Mouse (Mus musculus) layer of hippocampus, postnatal 36 days (tissue): Measurements from ENCODE around the gene Diaph3. TPM values are rescaled to one million over a fixed set of nuclear protein-coding genes. Genes with fewer than 3 reads are reported as not detected.
"Not testable (repeated sequence)": the region's sequence is repeated elsewhere in the genome, so short reads cannot be mapped to it uniquely, and the experiment has no call there.

Source experiments
- DNase-seq, 2 experiments: peaks; one replicate each; pipeline ENCODE4 v3.0.0; 2022
- total RNA-seq, 2 experiments: library from RNA; stranded (reverse); gene quantifications; 2 replicates each; pipeline ENCODE4 v1.2.3; 2021

Diaph3 gene
- total RNA-seq, 2 experiments from 2014 or later: 4.1 to 4.4 TPM

- no peak for DNase-seq
Measured at GRCm38 (mm10) chr14:86731300-86731699, 409.7 kb downstream of the Diaph3 start.

GRCm38 (mm10) chr14:86729617-86730098 lies 411.4 kb downstream of the Diaph3 start:
- no peak for DNase-seq

DNA sequence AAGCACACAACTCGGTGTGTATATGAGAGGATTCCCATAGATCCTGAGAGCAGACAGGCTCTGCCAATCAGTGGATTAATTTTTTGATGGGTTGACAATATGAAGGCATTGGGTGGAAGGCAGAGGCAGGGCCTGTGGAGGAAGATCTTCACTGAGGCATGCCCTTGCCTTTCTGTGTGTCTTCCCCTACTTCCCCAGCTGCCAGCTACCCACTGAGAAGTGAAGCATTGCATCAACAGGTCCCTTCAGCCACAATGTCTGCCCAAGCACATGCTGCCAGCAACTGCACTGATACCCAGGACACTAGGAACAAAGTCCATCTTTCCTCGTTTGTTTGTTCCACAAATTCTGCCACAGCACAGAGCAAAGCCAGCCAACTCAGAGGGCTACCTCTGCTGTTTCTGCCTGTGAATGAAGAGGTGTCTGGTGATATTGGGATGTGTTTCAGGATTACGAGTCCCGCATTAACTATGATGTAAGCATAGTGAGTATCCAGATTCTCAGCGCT lies 413.4 kb downstream of the Diaph3 start:
- DNase-seq: no peak

GRCm38 (mm10) chr14:86721768-86722167 lies 419.3 kb downstream of the Diaph3 start:
- no peak for DNase-seq

DNA sequence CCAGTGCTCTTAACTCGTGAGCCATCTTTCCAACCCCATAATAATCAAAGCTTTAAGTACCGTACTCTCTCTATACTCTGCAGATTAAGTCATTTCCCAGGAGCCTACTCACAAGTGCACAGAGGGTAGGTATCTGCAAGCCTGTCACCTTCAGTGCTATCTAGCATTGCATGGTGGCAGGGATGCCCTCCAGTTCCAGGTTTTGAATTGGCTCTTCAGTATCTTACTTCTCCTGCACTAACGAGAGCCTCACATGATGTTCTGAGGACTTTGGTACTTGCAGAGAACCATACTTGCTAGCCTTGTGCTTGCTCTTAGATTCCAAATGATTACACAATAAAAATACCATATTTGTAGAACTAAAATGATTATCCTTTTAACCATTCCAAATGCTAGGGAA lies 420.0 kb downstream of the Diaph3 start:
- DNase-seq: no peak

DNA sequence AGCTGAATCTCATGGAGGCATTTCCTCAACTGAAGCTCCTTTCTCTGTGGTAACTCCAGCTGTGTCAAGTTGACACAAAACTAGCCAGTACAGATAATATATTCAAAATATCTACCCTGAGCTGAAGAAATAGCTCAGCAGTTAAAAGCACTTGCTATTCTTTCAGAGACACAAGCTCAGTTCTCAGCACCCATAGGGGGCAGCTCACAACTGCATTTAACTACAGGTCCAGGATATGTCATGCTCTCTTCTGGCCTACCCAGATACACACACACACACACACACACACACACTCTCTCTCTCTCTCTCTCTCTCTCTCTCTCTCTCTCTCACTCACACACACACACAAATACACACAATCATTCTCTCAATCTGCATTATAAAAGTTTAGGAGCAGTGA lies 420.6 kb downstream of the Diaph3 start:
- DNase-seq: not testable (repeated sequence)

DNA sequence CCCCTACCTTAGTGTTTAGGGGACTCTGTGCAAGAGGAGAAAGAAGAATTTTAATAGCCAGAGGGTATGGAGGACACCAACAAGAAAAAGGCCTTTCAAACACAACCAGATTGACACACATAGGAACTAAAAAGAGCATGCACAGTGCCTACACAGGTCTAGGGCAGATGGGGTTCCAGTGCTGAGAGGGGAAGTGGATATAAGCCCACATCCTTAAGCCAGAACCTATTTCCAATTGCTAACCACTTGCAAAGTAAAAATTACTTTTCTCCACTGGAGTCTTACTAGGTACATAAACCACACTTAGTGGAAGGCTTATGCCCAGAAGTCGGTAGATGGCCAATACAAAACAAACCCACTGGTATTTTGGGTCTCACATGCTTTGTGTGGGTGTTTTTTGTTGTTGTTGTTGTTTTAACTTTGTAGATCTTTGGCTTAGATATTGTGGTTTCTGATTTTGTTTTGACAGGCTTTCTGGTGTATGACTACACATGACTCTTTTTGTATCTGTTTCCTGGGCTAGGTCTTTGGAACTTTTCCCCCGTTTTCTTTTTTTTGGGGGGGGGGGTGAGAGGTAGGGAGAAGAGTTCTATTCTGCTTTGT lies 426.8 kb downstream of the Diaph3 start:
- DNase-seq: no peak

DNA sequence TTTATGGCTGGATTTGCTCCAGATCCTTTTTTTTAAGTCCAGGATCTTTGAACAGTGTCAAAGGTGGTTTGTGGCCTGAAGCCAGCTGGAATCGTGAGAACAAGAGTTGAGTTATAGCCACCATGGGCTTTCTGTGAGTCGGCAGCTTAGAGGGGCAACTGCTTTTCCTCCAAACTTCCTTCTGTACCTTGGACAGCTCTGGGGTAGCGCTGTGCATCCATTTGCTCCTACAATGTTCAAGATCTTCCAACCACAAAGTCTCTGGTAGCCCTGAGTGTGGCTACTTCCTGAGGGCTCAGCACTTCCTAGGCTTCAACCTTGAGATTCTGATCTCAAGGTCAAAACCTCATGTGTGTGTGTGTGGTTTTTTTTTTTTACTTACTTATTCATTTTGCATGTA lies 437.0 kb downstream of the Diaph3 start:
- no peak for DNase-seq

GRCm38 (mm10) chr14:86701145-86701544 lies 439.9 kb downstream of the Diaph3 start:
- DNase-seq: no peak

DNA sequence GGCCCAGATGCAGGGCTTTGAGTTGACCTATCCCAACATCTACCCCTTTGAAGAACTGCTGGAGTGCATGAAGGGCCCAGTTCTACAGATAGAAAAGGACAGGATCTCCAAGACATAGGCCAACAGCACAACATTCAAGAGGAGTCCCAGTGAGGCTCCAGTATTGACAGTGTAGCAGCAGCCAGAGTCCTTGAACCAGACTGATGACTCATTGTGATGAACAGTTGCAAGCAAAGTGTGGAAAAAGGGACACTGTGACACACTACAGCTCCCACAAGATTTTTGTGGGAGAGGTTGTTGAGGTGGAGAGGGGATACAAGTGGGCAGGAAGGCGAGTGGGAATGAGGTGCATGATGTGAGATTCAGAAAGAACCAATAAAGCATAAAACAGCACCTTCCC lies 443.1 kb downstream of the Diaph3 start:
- DNase-seq: no peak

- DNase-seq: no peak
Measured at GRCm38 (mm10) chr14:86692714-86693113, 448.3 kb downstream of the Diaph3 start.

GRCm38 (mm10) chr14:86691298-86691697 lies 449.7 kb downstream of the Diaph3 start:
- no peak for DNase-seq

DNA sequence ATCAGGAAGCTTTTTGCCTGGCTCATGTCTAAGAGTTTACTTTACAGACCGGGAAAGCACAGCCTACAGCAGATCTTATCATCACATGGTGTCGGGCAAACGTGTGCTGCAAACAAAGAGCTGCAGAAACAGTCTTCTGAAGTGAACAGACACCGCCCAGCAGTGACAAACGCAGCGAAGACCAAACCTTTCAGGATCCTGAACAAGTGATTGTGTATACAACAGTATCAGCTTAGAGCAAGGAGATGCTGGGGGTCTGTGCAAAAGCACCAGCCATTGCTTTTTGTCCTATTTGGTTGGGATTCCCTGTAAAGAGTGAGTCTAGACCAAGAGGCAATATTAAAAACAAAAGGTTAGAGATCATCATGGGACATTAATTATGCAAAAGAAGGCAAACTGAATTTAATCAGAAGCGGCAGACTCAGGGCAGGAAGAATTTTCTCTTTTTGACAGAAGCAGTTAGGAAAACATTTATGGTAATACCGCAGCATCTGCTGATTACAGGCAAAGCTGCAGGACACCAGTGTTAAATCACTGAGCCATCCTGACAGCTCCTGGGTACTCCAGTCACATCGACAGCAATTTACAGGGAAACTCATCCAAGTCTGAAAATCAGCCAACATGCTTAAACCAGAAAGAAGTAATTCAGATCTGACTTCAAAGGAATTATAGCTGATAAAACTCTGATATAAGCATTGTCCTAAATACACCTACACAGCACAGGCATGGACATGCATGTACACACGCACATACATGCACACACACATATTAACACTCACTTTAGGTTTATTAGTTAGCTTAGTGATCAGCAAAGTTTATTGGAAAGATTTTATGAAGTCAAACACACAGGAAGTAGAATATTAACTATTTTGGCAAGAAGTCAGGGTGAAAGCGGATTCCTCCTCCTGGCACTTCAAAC lies 456.2 kb downstream of the Diaph3 start:
- DNase-seq: no peak

- DNase-seq: no peak
Measured at GRCm38 (mm10) chr14:86681951-86682350, 459.1 kb downstream of the Diaph3 start.

- no peak for DNase-seq
Measured at GRCm38 (mm10) chr14:86678992-86679391, 462.0 kb downstream of the Diaph3 start.

GRCm38 (mm10) chr14:86678179-86678780 lies 462.8 kb downstream of the Diaph3 start:
- no peak for DNase-seq

GRCm38 (mm10) chr14:86677015-86677414 lies 464.0 kb downstream of the Diaph3 start:
- no peak for DNase-seq

- DNase-seq: no peak
Measured at GRCm38 (mm10) chr14:86675314-86675713, 465.7 kb downstream of the Diaph3 start.

DNA sequence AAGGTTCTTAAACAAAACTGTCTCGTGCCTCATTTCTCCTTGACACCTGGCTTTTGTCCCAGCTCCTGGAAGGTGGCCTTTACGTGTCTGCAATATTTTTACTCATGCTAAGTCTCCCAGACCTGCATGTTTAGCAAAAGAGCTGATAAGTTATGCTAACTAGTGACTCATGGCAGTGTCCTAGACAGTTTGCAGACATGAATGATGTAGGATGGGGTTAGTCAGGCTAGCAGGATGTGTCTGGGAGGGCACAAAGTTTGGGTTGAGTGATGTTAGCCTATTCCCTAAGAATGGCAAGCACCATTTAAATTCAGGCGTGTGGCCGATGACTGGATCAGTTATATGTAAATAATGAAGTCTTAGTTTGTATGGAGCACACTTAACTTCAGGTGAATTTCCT lies 478.2 kb downstream of the Diaph3 start:
- DNase-seq: no peak

GRCm38 (mm10) chr14:86660556-86660955 lies 480.5 kb downstream of the Diaph3 start:
- DNase-seq: no peak

GRCm38 (mm10) chr14:86656262-86656661 lies 484.8 kb downstream of the Diaph3 start:
- DNase-seq: no peak

DNA sequence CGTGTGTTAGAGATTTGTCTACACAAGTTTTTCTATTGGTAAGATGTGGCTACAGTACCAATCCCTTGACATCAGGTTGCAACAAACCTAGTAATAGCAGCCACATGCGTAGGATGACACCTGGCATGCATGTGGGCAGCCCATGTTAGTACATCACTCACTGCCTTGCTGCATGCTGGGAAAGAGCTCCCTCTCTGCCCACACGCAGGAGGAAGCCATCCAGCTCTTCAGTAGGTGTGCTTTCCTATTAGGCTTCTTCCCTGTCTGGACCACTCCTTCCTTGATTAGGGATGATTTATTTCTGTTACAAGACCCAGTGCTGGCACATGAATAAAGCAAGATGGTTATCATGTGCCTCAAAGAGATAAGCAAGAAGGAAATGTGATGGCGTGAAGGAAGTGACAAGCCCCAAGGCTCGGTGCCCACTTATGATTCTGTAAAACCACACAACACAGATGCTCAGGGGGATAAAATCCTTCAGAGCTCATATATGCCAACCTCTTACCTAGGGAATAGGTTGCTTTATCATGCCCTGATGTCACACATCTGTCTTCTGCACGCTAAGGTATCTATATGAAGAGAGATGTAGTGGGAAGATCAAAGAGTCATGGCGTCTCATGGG lies 494.4 kb downstream of the Diaph3 start:
- no peak for DNase-seq

DNA sequence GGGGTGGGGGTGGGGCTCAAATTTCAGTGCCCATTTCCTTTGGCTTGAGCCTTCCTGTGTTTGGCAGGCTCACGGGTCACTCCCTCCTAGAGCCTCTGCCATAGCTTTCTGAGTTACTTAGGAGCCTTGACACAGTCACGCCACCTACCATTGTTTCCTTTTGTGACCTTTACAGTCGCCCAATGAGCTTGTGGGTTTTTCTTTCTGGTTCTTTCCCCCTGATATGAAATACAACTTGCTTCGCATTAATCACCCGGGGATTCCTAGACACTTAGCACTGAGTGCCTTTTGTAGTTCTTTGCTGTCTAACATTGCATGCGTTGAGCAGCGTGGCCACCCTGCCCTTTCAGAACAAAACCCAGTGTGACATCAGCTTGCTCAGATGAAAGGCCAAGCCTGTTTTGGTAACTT lies 498.2 kb downstream of the Diaph3 start:
- DNase-seq: no peak
